Mouse (Mus musculus) ES-E14 (cell line): ENCODE data around the gene Phyhd1. TPM values are rescaled to one million over a fixed set of nuclear protein-coding genes. Genes with fewer than 3 reads are reported as not detected.

ENCODE experiments used
- DNase-seq: peaks from one replicate; pipeline ENCODE4 v3.0.0-alpha.2; 2013; ENCODE audit warnings: low read depth, low spot score
- H3K27ac ChIP-seq: 2 replicates; pipeline ENCODE4 v1.5.1; 2012; ENCODE audit warnings: low read depth, mild to moderate bottlenecking, low read length, moderate library complexity, mixed read lengths; ENCODE audit not compliant: poor library complexity, insufficient read depth, severe bottlenecking
- H3K36me3 ChIP-seq: 2 replicates; pipeline ENCODE4 v1.6.1; 2012; ENCODE audit warnings: mild to moderate bottlenecking, low read length, moderate library complexity, mixed read lengths; ENCODE audit not compliant: control insufficient read depth, poor library complexity, insufficient read depth, severe bottlenecking
- H3K4me1 ChIP-seq, 2 experiments: fragments of 150-350 bp in 1 of 2; sonication (generic) in 1 of 2; 2 replicates each; pipeline ENCODE4 v1.6.1; 2012; ENCODE audit warnings: low read length in 2 of 2, mild to moderate bottlenecking in 1 of 2, mixed read lengths in 1 of 2; ENCODE audit not compliant: control insufficient read depth in 2 of 2, insufficient read depth in 2 of 2, poor library complexity in 1 of 2
- H3K4me3 ChIP-seq, 2 experiments: fragments of 150-350 bp in 1 of 2; sonication (generic) in 1 of 2; 2 replicates each; pipeline ENCODE4 v1.5.1; 2012; ENCODE audit warnings: low read length in 2 of 2, low read depth in 1 of 2, mild to moderate bottlenecking in 1 of 2, mixed read lengths in 1 of 2; ENCODE audit not compliant: insufficient read depth in 1 of 2, poor library complexity in 1 of 2, severe bottlenecking in 1 of 2
- H3K9ac ChIP-seq: 2 replicates; pipeline ENCODE4 v1.6.1; 2012; ENCODE audit warnings: low read depth, mild to moderate bottlenecking, low read length, mixed read lengths; ENCODE audit not compliant: poor library complexity, insufficient read depth, severe bottlenecking
- H3K9me3 ChIP-seq: fragments of 150-350 bp; sonication (generic); 2 replicates; pipeline ENCODE4 v1.6.1; 2012; ENCODE audit warnings: low read depth, mild to moderate bottlenecking, low read length; ENCODE audit not compliant: control insufficient read depth, insufficient read depth
- CHD2 ChIP-seq: IDR thresholded peaks from 2 replicates; pipeline ENCODE4 v1.6.1; 2014; ENCODE audit warnings: mild to moderate bottlenecking, low read depth, low read length, inconsistent platforms
- HCFC1 ChIP-seq: IDR thresholded peaks from 2 replicates; pipeline ENCODE4 v1.6.1; 2012; ENCODE audit warnings: low read length, inconsistent platforms, borderline replicate concordance; ENCODE audit not compliant: insufficient read depth
- MAFK ChIP-seq: IDR thresholded peaks from 2 replicates; pipeline ENCODE4 v1.6.1; 2014; ENCODE audit warnings: mild to moderate bottlenecking, low read depth, low read length, inconsistent platforms; ENCODE audit not compliant: insufficient read depth
- ZC3H11A ChIP-seq: IDR thresholded peaks from 2 replicates; pipeline ENCODE4 v1.6.1; 2012; ENCODE audit warnings: low read depth, mild to moderate bottlenecking, inconsistent platforms, low read length, borderline replicate concordance
- ZNF384 ChIP-seq: IDR thresholded peaks from 2 replicates; pipeline ENCODE4 v1.6.1; 2012; ENCODE audit warnings: low read depth, low read length, inconsistent platforms
- in situ Hi-C, 2 experiments: fragments of 600-800 bp; cut with MboI; formaldehyde crosslinking; loops; one replicate each; pipeline ENCODE4 v1.15.1; 2025; ENCODE audit warnings: low sequenced_read_pairs in 2 of 2, inconsistent platforms in 1 of 2; ENCODE audit not compliant: unreplicated experiment in 2 of 2
- total RNA-seq: library from RNA; depleted of rRNA; stranded (reverse); fragments of 300-350 nt; gene quantifications from 2 replicates; pipeline ENCODE4 v1.2.3, GENCODE M21; 2012; rRNA removed

The Phyhd1 gene
- total RNA-seq, 1 experiment = 2.7 TPM

- Histone ChIP-seq H3K9me3 (no peaks in the 10 kb centered on the region), H3K4me3 (no peak overlapping the region), H3K9ac (no peak overlapping the region), H3K27ac (no peak overlapping the region), H3K36me3 (peaks cover 71% of the 10 kb centered on the region), H3K4me1 (no peaks in the 10 kb centered on the region)
- DNase-seq = no peak
- in situ Hi-C loops = no loop called here
- TF ChIP-seq HCFC1 (no peak), CHD2 (no peak), ZNF384 (no peak), MAFK (no peak), ZC3H11A (no peak)
These were observed 62.8 kb downstream of the Phyhd1 start for GRCm38 (mm10) chr2:30328791-30329190.

Other genes with a start within 250 kb of the Phyhd1 start
- 22.6 and 35.2 TPM in 2 replicates for gene Wdr34, start 217.3 kb upstream of the Phyhd1 start, total RNA-seq
- gene Set, start 208.8 kb upstream of the Phyhd1 start, total RNA-seq = 695 and 901 TPM in 2 replicates
- gene Pkn3, start 188.5 kb upstream of the Phyhd1 start, total RNA-seq = 19.1 and 24.3 TPM in 2 replicates
- gene Zdhhc12, start 172.6 kb upstream of the Phyhd1 start, total RNA-seq = 133 and 202 TPM in 2 replicates
- 11.4 and 16.2 TPM in 2 replicates for gene Zer1, start 141.6 kb upstream of the Phyhd1 start, total RNA-seq
- gene Tbc1d13, start 132.5 kb upstream of the Phyhd1 start, total RNA-seq = 62.4 and 65.9 TPM in 2 replicates
- gene Endog, start 94.7 kb upstream of the Phyhd1 start, total RNA-seq = 18.9 and 19.0 TPM in 2 replicates
- 46.5 and 66.9 TPM in 2 replicates for gene Spout1, start 87.7 kb upstream of the Phyhd1 start, total RNA-seq
- gene Kyat1, start 60.4 kb upstream of the Phyhd1 start, total RNA-seq = 5.2 and 7.7 TPM in 2 replicates
- 26.6 and 35.1 TPM in 2 replicates for gene Lrrc8a, start 28.5 kb upstream of the Phyhd1 start, total RNA-seq
- gene Gm28035, start 25.6 kb upstream of the Phyhd1 start, total RNA-seq = 0.76 and 1.4 TPM in 2 replicates
- not detected in 2 replicates for gene Gm28038, start 14.8 kb downstream of the Phyhd1 start, total RNA-seq
- gene Dolk, start 20.1 kb downstream of the Phyhd1 start, total RNA-seq = 25.2 and 31.6 TPM in 2 replicates
- 84.5 and 115 TPM in 2 replicates for gene Nup188, start 20.2 kb downstream of the Phyhd1 start, total RNA-seq
- 64.8 and 90.3 TPM in 2 replicates for gene Sh3glb2, start 93.1 kb downstream of the Phyhd1 start, total RNA-seq
- 46.0 and 57.4 TPM in 2 replicates for gene Miga2, start 98.0 kb downstream of the Phyhd1 start, total RNA-seq
- 55.6 and 87.0 TPM in 2 replicates for gene Dolpp1, start 126.1 kb downstream of the Phyhd1 start, total RNA-seq
- 5.3 and 5.8 TPM in 2 replicates for gene Crat, start 149.6 kb downstream of the Phyhd1 start, total RNA-seq
- 97.9 and 103 TPM in 2 replicates for gene Ptpa, start 149.8 kb downstream of the Phyhd1 start, total RNA-seq
- 13.3 and 17.7 TPM in 2 replicates for gene Ier5l, start 208.0 kb downstream of the Phyhd1 start, total RNA-seq